Mouse (Mus musculus): ENCODE data around the gene Fgfr2.

Fgfr2 gene

GRCm38 (mm10) chr7:131356105-131356504 lies 1767.0 kb downstream of the Fgfr2 start:
- DNase-seq = no peak

GRCm38 (mm10) chr7:131345856-131346541 lies 1777.2 kb downstream of the Fgfr2 start:
- peak; percentile 38 to 43 for DNase-seq

- DNase-seq = no peak
Measured at GRCm38 (mm10) chr7:131337502-131338068, 1785.6 kb downstream of the Fgfr2 start.

GRCm38 (mm10) chr7:131333564-131333963 lies 1789.6 kb downstream of the Fgfr2 start, which contains the start of gene Fam24a:
Fam24a (plus strand) TSS chr7:131333864.
- no peak for DNase-seq

- no peak for DNase-seq
Measured at GRCm38 (mm10) chr7:131331688-131332087, 1791.5 kb downstream of the Fgfr2 start.

GRCm38 (mm10) chr7:131329416-131329815 lies 1793.7 kb downstream of the Fgfr2 start, which contains the start of gene Fam24b:
Fam24b (minus strand) TSS chr7:131329516.
- DNase-seq = no peak

- no peak for DNase-seq
Measured at GRCm38 (mm10) chr7:131327054-131327453, 1796.1 kb downstream of the Fgfr2 start.

- no peak for DNase-seq
Measured at GRCm38 (mm10) chr7:131322192-131322591, 1801.0 kb downstream of the Fgfr2 start, which contains the start of gene Cuzd1. Cuzd1 (minus strand) TSS chr7:131322292.

- no peak for DNase-seq
Measured at GRCm38 (mm10) chr7:131318340-131318739, 1804.8 kb downstream of the Fgfr2 start.

- DNase-seq = no peak
Measured at GRCm38 (mm10) chr7:131317587-131317986, 1805.6 kb downstream of the Fgfr2 start.

- no peak for DNase-seq
Measured at GRCm38 (mm10) chr7:131314493-131314892, 1808.7 kb downstream of the Fgfr2 start.

GRCm38 (mm10) chr7:131306733-131307132 lies 1816.4 kb downstream of the Fgfr2 start:
- DNase-seq = no peak

GRCm38 (mm10) chr7:131303340-131303739 lies 1819.8 kb downstream of the Fgfr2 start:
- DNase-seq = no peak

GRCm38 (mm10) chr7:131297151-131297550 lies 1826.0 kb downstream of the Fgfr2 start:
- no peak for DNase-seq

GRCm38 (mm10) chr7:131265851-131266250 lies 1857.3 kb downstream of the Fgfr2 start:
- DNase-seq = peak; percentile 5 to 36

- DNase-seq = no peak
Measured at GRCm38 (mm10) chr7:131264251-131264650, 1858.9 kb downstream of the Fgfr2 start.

GRCm38 (mm10) chr7:131260946-131261345 lies 1862.2 kb downstream of the Fgfr2 start:
- DNase-seq = no peak

- peak in 1 of 2 experiments; percentile 8 for DNase-seq
Measured at GRCm38 (mm10) chr7:131257309-131257708, 1865.8 kb downstream of the Fgfr2 start.

- no peak for DNase-seq
Measured at GRCm38 (mm10) chr7:131256841-131257240, 1866.3 kb downstream of the Fgfr2 start.

- no peak for DNase-seq
Measured at GRCm38 (mm10) chr7:131244993-131245392, 1878.2 kb downstream of the Fgfr2 start.

- DNase-seq = no peak
Measured at GRCm38 (mm10) chr7:131236091-131236490, 1887.1 kb downstream of the Fgfr2 start.

GRCm38 (mm10) chr7:131223086-131223485 lies 1900.1 kb downstream of the Fgfr2 start:
- DNase-seq = peak; percentile 13 to 24

GRCm38 (mm10) chr7:131187996-131188395 lies 1935.2 kb downstream of the Fgfr2 start:
- no peak for DNase-seq

GRCm38 (mm10) chr7:131187047-131187446 lies 1936.1 kb downstream of the Fgfr2 start:
- no peak for DNase-seq
